Mouse (Mus musculus) heart, adult 2 months (tissue): ENCODE results near the gene Asah2.

Source experiments
- CTCF ChIP-seq: fragments of 200-600 bp; IDR thresholded peaks from 2 replicates; pipeline ENCODE4 v1.8.1; 2022; ENCODE audit warnings: antibody characterized with exemption, mild to moderate bottlenecking, moderate library complexity
- EP300 ChIP-seq: fragments of 200-500 bp; IDR thresholded peaks from 2 replicates; pipeline ENCODE4 v1.6.1; 2011; ENCODE audit warnings: low read depth, low read length, control low read depth; ENCODE audit not compliant: insufficient read depth

GRCm38 (mm10) chr19:32102976-32103300 is 5.1 kb downstream of the Asah2 start:
- no peak for TF ChIP-seq CTCF
- no peak for TF ChIP-seq EP300
